Mouse (Mus musculus) layer of hippocampus, postnatal 14 days (tissue): ENCODE results near the gene Josd1. TPM values are rescaled to one million over a fixed set of nuclear protein-coding genes. Genes with fewer than 3 reads are reported as not detected.

ENCODE experiments used
- DNase-seq, 2 experiments: peaks; one replicate each; pipeline ENCODE4 v3.0.0; 2021 to 2022; ENCODE audit warnings: low spot score in 2 of 2, mixed read lengths in 1 of 2
- total RNA-seq, 2 experiments: library from RNA; stranded (reverse); gene quantifications; 2 replicates each; pipeline ENCODE4 v1.2.3; 2021

Gene Josd1
- total RNA-seq, 2 experiments from 2014 or later, result 46.2 to 46.4 TPM

GRCm38 (mm10) chr15:79661852-79662251 lies 25.9 kb downstream of the Josd1 start:
- no peak for DNase-seq

GRCm38 (mm10) chr15:79658531-79659375 lies 29.0 kb downstream of the Josd1 start, which contains the start of the genes Fam227a and Cby1:
TSS of gene Fam227a (minus strand) at chr15:79658956.
TSS of gene Cby1 (plus strand) at chr15:79659199.
- peak; percentile 96 to 99 for DNase-seq

- peak; percentile 84 to 91 for DNase-seq
Measured at GRCm38 (mm10) chr15:79657837-79658530, 29.7 kb downstream of the Josd1 start.

DNA sequence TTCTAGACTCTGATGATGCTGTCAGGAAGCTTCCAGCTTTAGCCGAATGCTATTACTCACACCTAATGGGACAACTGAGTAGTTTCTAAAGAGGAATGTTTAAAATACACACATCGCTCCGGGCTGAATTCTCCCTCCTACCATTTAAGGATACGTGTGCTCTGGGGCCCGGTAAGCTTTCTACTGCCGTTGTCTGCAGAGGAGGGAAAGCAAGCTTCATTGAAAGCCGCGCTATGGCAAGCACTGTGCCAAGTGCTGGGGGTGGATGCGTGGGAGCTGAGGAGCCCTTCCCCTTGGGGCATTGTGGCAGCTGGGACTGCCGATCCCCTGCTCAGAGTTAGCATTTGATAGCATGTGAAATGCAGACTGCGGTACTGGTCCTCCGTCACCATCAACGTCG lies 31.3 kb downstream of the Josd1 start:
- no peak for DNase-seq

DNA sequence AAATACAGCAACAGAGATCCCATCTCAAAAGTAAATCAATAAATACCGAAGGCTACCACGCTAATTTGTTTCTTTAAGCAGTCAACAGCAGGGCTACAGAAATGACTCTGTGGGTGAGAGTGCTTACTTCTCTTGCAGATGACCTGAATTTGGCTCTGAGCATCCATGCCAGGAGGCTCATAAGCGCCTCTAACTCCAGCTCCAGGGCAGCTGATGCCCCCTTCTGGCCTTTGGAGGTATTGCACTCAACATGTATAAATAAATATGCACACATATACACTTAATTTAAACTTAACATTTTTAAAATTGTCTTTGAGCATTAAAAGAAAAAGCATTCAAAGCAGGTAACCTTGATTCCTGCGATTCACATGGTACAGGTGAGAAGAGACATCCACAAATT lies 36.2 kb downstream of the Josd1 start:
- no peak for DNase-seq

DNA sequence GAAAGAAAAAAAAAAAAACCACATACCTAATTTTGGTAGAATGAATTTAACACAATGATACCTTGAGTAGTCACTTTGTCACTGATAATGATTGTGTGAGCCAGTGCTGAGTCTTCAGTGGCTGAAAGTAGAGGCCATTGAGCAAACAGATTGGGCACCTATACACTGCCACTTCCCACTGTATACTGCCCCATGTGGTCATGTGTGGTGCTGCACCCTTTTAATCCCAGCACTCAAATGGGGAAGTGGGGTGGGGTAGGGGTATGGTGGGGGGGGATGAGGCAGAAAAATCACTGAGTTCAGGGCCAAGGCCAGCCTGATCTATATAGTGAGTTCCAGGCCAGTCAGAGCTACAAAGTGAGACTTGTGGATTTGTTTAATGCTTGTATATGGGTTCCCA lies 37.1 kb downstream of the Josd1 start:
- peak in 1 of 2 experiments; percentile 38 for DNase-seq

DNA sequence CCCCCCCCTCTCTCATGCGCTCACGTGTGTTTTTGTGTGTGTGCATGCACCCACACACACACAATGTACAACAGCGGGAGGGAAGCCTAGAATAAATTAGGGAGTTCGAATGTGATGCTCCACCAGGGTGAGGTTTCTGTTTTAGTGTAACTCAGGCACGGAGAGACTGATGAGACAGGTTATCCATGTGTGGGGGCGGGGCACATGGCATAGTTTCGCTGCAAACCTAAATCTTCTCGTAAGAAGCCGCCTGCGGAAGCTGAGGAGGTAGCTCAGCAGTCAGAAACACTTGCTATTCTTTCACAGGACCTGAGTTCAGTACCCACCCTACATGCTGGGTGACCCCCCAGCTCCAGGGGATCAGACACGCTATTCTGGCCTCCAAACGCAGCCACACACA lies 39.6 kb downstream of the Josd1 start:
- DNase-seq, result no peak

- no peak for DNase-seq
Measured at GRCm38 (mm10) chr15:79645483-79645882, 42.2 kb downstream of the Josd1 start.

DNA sequence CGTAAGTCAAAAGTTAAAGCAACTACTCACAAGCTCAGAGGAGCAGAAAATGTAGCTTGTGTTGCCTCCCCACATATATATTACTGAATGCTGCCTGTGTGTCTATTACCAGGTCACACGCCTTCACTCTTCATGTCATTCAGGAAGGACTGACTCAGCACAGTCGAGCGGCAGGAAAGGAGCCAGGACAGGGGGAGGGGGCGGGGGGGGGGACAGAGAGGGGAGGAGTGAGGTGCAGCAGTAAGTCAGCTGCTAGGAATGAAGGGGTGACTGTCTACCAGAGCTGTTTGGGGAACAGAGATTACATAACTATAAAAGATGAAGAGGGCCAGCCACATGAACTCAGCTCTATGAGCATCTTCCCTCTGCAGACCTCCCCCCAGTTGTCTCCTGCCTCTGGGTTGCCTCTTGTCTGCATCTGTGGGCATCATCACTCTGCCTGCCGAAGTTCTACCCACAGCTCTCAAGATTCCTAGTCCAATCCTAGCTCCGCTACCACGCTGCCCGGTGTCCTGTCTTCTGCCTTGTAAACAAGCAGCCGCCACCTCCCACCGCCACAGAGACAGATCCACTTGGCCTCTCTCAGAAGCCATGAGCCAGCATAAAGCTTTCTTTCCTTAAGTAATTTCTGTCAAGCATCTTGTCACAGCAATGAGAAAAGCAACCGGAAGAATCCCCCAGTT lies 46.4 kb downstream of the Josd1 start:
- no peak for DNase-seq

DNA sequence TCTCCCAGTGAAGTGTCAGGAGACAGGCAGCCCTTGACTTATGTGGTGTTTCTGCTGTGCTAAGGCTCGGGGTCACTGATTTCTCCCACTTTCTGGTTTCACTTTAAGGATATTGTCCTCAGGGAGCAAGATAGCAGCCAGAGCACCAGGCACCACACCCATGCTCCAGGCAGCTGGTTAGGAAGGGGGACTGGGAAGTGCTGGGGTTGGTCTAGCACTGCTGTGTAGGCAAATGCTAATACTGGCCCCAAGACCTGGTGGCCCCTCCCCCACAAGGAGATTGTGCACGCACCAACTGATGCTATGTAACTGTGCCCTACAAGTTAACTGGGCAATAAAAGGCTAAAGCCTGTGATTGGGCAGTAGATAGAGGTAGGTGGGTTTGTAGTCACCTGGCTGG lies 57.2 kb downstream of the Josd1 start:
- no peak for DNase-seq

Other genes starting within 250 kb of the Josd1 start
- gene Csnk1e, start 232.4 kb downstream of the Josd1 start, total RNA-seq, result 100 to 1,000 TPM; 139 to 147 TPM
- gene Kcnj4, start 182.7 kb downstream of the Josd1 start, total RNA-seq, result 10 to 100 TPM; 69.2 to 72.7 TPM
- 1 to 10 TPM; 1.4 to 1.8 TPM for gene Kdelr3, start 171.5 kb downstream of the Josd1 start, total RNA-seq
- gene Ddx17, start 141.2 kb downstream of the Josd1 start, total RNA-seq, result 100 to 1,000 TPM; 353 to 381 TPM
- gene Dmc1, start 82.8 kb downstream of the Josd1 start, total RNA-seq, result 1 to 10 TPM in 1 of 2 experiments, under 1 TPM in 1; 0.29 to 1.7 TPM
- 10 to 100 TPM; 10.2 to 11.0 TPM for gene Fam227a, start 29.0 kb downstream of the Josd1 start, total RNA-seq
- gene Cby1, start 28.7 kb downstream of the Josd1 start, total RNA-seq, result 10 to 100 TPM; 57.0 to 59.9 TPM
- 100 to 1,000 TPM; 103 TPM for gene Tomm22, start 17.1 kb downstream of the Josd1 start, total RNA-seq
- 10 to 100 TPM; 43.3 to 44.1 TPM for gene Gtpbp1, start 2.9 kb upstream of the Josd1 start, total RNA-seq
- 10 to 100 TPM; 18.5 to 23.3 TPM for gene Sun2, start 54.6 kb upstream of the Josd1 start, total RNA-seq
- gene Dnal4, start 89.9 kb upstream of the Josd1 start, total RNA-seq, result 10 to 100 TPM; 41.1 TPM
- 100 to 1,000 TPM; 878 to 953 TPM for gene Nptxr, start 116.8 kb upstream of the Josd1 start, total RNA-seq
- gene Npcd, start 146.3 kb upstream of the Josd1 start, total RNA-seq, result 10 to 100 TPM; 21.9 to 36.2 TPM
- gene Cbx6, start 146.8 kb upstream of the Josd1 start, total RNA-seq, result 100 to 1,000 TPM; 389 to 413 TPM
- gene Apobec3, start 203.7 kb upstream of the Josd1 start, total RNA-seq, result 1 to 10 TPM; 6.1 to 6.4 TPM